Mouse (Mus musculus) megakaryocyte, embryonic 14.5 days (primary cell): ENCODE results near the gene Clec4f.

ENCODE experiments used
- FLI1 ChIP-seq: IDR thresholded peaks from 2 replicates; pipeline ENCODE4 v1.6.1; 2012; ENCODE audit warnings: low read length, inconsistent platforms, mixed read lengths
- GATA1 ChIP-seq: IDR thresholded peaks from 3 replicates; pipeline ENCODE4 v1.6.1; 2012; ENCODE audit warnings: mixed read lengths, low read length, inconsistent platforms, borderline replicate concordance

- TF ChIP-seq GATA1 (no peak), FLI1 (no peak)
Observed at GRCm38 (mm10) chr6:83598646-83599045, 57.3 kb downstream of the Clec4f start.
